Mouse (Mus musculus) olfactory bulb, adult 2 months (tissue): ENCODE measurements around the gene Wars.

Experiments
- CTCF ChIP-seq: fragments of 200-500 bp; IDR thresholded peaks from 2 replicates; pipeline ENCODE4 v1.5.1; 2012; ENCODE audit warnings: low read depth, mild to moderate bottlenecking, low read length, moderate library complexity; ENCODE audit not compliant: insufficient read depth
- POLR2A ChIP-seq: fragments of 200-500 bp; IDR thresholded peaks from 2 replicates; pipeline ENCODE4 v1.6.1; 2012; ENCODE audit warnings: mild to moderate bottlenecking, low read depth, low read length, moderate library complexity; ENCODE audit not compliant: insufficient read depth

GRCm38 (mm10) chr12:108942203-108942923 is 48.4 kb upstream of the Wars start:
- TF ChIP-seq POLR2A: no peak
- 0 out of 2 replicates have a peak, but pooled peaks have one; percentile 11 for TF ChIP-seq CTCF
